Mouse (Mus musculus): Measurements from ENCODE around the gene Dazap1.
A peak's percentile ranks its signal among the peaks of the same experiment; 100 is the strongest.

DNA sequence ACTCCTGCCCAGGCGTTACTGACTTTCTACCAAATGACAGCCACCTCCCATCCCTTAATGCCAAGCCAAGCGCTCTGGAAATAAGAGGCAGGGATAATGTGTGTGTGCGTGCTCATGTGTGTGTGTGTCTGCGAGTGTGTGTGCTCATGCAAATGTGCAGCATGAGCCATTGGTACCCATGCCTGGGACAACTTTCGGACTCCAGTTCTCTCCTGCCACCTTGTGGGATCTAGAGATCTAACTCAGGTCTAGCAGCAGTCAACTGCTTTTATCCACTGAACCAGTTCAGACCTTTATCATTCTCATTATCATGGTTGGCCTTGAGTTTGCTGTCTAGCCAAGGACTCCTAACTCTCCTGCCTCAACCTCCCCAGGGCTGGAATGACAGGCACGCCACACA lies 13.4 kb upstream of the Dazap1 start:
- peak; percentile 38 for TF ChIP-seq CTCF (IDR thresholded peaks at IDR 0.05; ENCODE audit: low read depth, low read length)
- TF ChIP-seq EP300 (IDR thresholded peaks at IDR 0.05; ENCODE audit: insufficient read depth, low read depth, low read length): no peak

Data from ES-Bruce4 (cell line).